Mouse (Mus musculus): ENCODE data around the gene Tbrg1. TPM values are rescaled to one million over a fixed set of nuclear protein-coding genes. Genes with fewer than 3 reads are reported as not detected.

The Tbrg1 gene
- polyA plus RNA-seq, 1 experiment from 2014 or later, result 182 TPM

DNA sequence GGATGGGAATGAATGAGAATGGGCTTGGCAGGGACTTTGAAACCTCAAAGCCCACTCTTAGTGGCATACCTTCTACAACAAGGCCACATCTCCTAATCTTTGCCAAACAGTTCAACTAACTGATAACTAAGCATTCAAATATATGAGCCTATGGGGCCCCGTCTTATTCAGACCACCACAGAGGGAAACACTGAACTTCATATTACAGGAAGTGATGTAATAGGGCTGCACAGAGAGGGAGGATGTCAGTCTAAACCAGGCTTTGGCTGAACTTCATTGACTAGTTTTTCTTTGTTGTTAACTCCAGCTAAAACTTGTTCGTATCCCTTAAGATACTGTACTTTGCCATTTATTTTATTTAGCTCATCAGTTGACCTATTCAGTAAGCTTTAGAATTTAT, 27.2 kb downstream of the Tbrg1 start:
- Histone ChIP-seq H3K27me3 (no peaks in the 10 kb centered on the region), H3K9ac (no peak overlapping the region), H3K4me1 (peaks cover 10% of the 10 kb centered on the region), H3K36me3 (no peaks in the 10 kb centered on the region), H3K4me3 (no peak overlapping the region), H3K9me3 (no peaks in the 10 kb centered on the region), H3K27ac (no peak overlapping the region), H3K4me2 (no peak overlapping the region)
- no peak for ATAC-seq (ENCODE audit: insufficient number of reproducible peaks, insufficient read depth, low FRiP score, low TSS enrichment, low read depth)
- WGBS, result 83% methylated on average over 2 of the region's 2 CpGs

DNA sequence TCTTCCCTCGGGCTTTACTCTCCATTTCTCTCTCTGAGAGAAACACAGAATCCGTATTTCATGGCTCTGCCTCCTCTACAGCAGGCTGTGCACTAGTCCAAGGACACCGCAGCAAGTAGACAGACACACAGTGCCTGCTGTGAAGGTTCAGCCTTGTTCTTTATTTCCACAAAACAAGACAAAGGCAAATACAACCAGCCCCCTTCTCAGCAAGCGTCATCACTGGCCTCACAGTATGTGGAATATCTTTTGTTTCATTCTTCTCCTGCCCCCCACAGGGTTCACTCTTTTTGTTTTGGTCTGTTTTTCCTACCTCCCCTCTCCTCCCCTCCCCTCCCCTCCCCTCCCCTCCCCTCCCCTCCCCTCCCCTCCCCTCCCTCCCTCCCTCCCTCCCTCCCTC, 28.5 kb downstream of the Tbrg1 start:
- Histone ChIP-seq H3K4me1 (peaks cover 10% of the 10 kb centered on the region), H3K4me2 (no peak overlapping the region), H3K9me3 (no peaks in the 10 kb centered on the region), H3K27ac (no peak overlapping the region), H3K9ac (no peak overlapping the region), H3K27me3 (no peaks in the 10 kb centered on the region), H3K36me3 (no peaks in the 10 kb centered on the region), H3K4me3 (no peak overlapping the region)
- no peak for ATAC-seq (ENCODE audit: insufficient number of reproducible peaks, insufficient read depth, low FRiP score, low TSS enrichment, low read depth)
- 64% methylated on average over 4 of the region's 4 CpGs for WGBS

DNA sequence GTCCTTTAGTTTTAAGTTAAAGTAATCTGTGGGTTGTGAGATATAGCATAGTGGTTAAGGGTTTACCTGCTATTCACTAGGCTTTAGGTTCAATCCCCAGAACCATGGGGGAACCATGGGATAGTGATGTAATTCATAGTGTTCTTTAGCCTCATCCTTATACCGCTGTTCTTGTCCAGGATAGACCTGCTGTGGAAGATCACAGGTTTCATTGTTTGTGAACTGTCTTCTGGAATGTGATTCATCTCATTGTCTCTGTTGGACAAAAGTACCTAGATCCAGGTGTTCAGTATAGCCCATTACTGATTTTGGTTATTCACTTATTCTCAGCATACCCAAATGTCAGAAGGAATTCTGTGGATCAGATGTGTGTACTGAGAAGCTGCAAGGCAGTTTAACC, 29.8 kb downstream of the Tbrg1 start:
- no peak overlapping the region for H3K4me3 ChIP-seq
- 96% methylated on average over 1 of the region's 1 CpGs for WGBS
- H3K4me1 ChIP-seq, result peaks cover 14% of the 10 kb centered on the region
- H3K27ac ChIP-seq, result no peak overlapping the region
- H3K4me2 ChIP-seq, result no peak overlapping the region
- no peak for ATAC-seq (ENCODE audit: insufficient number of reproducible peaks, insufficient read depth, low FRiP score, low TSS enrichment, low read depth)
- H3K9me3 ChIP-seq, result no peaks in the 10 kb centered on the region
- H3K36me3 ChIP-seq, result no peaks in the 10 kb centered on the region
- H3K9ac ChIP-seq, result no peak overlapping the region
- H3K27me3 ChIP-seq, result no peaks in the 10 kb centered on the region

DNA sequence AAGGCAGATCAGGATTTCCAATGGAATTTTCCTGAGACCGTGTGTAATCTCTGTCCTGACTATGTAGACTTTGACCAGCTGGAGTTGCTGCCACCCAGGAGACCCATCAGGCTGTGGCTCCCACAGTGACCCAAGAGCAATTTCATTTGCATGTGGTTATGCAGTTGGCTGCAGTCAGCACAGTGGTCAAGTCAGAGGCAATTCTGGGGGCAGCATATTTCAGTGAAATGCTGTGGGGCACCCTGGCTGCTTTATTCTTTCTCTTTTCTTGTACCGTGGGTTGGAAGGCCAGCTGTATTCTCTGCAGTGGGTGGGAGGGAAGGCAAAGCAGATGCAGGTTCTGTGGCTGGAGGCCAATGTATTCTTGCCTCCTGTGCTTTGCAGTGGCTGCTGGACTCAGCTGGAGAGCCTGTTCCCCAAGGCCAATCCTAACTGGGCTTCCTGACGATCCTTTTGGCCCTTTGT, 31.0 kb downstream of the Tbrg1 start:
- Histone ChIP-seq H3K9ac (no peak overlapping the region), H3K36me3 (no peaks in the 10 kb centered on the region), H3K9me3 (no peaks in the 10 kb centered on the region), H3K4me1 (peaks cover 18% of the 10 kb centered on the region), H3K27me3 (no peaks in the 10 kb centered on the region), H3K4me2 (no peak overlapping the region), H3K4me3 (no peak overlapping the region), H3K27ac (no peak overlapping the region)
- no peak for ATAC-seq (ENCODE audit: insufficient number of reproducible peaks, insufficient read depth, low FRiP score, low TSS enrichment, low read depth)
- WGBS, result 19% methylated on average over 3 of the region's 3 CpGs

DNA sequence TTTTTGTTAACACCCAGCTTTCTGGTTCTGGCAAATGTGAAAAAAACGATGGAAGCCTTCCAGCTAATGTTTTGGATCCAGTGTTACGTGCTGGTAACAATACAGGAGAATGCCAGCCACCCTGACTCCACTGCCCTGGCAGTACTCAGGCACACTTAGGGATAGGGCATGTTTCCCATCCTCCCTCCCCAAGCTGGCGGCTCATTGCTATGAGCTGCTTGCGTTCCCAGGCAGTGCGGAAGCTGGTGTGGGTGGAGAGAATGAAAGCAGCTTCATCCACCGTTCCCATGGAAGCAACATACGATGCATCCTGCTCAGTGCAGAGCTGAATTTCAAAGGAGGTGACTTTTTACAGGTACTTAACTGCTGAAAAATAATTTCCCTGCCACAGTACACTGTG, 31.5 kb downstream of the Tbrg1 start:
- Histone ChIP-seq H3K4me3 (no peak overlapping the region), H3K9ac (no peak overlapping the region), H3K4me1 (peaks cover 18% of the 10 kb centered on the region), H3K9me3 (no peaks in the 10 kb centered on the region), H3K27ac (no peak overlapping the region; the same call in 1 of the 2 replicates), H3K4me2 (no peak overlapping the region), H3K27me3 (no peaks in the 10 kb centered on the region), H3K36me3 (no peaks in the 10 kb centered on the region)
- ATAC-seq (ENCODE audit: insufficient number of reproducible peaks, insufficient read depth, low FRiP score, low TSS enrichment, low read depth), result no peak
- 27% methylated on average over 7 of the region's 7 CpGs for whole genome bisulfite sequencing

DNA sequence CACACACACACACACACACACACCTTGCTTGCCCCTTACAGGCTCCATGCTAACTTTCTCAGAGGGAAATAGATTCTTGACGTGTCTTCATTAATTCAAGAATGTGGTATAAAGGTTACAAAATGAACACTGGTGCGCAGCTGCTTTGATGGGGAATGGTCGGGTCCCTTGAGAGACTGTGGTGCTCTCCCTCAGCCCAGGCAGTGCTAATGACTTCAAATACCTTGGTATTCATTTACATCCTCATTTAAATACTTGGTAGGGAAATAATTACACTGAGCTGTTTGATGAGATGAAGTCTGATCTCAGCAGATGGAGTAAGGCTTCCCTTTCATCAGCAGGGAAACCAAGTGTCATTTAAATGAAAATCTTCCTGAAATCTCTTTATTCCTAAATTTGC, 32.0 kb downstream of the Tbrg1 start:
- no peaks in the 10 kb centered on the region for H3K9me3 ChIP-seq
- ATAC-seq (ENCODE audit: insufficient number of reproducible peaks, insufficient read depth, low FRiP score, low TSS enrichment, low read depth), result no peak
- no peaks in the 10 kb centered on the region for H3K27me3 ChIP-seq
- no peak overlapping the region for H3K27ac ChIP-seq
- no peaks in the 10 kb centered on the region for H3K36me3 ChIP-seq
- H3K4me1 ChIP-seq, result peaks cover 18% of the 10 kb centered on the region
- 52% methylated on average over 3 of the region's 3 CpGs for WGBS
- no peak overlapping the region; the same call in 1 of the 2 replicates for H3K9ac ChIP-seq
- no peak overlapping the region for H3K4me2 ChIP-seq
- no peak overlapping the region for H3K4me3 ChIP-seq

DNA sequence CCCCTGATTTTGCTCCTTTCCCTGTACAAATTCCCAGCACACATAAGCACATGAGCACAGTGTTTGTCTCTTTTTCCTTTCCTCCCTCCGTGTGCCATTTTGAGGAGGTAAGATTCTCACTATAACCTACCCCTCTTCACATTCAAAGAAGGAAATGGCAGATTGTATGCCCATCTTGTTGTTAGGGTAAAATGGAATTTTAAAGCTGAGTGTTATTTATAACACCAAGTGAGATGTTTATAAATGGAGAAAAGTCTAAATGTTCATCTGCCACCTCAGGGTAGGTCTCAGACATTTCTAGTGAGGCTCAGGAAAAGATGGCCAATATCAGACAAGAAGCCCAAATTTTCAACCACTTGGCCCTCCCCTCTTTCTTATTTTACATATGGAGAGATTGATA, 32.6 kb downstream of the Tbrg1 start:
- Histone ChIP-seq H3K4me1 (peaks cover 18% of the 10 kb centered on the region), H3K27me3 (no peaks in the 10 kb centered on the region), H3K4me2 (no peak overlapping the region), H3K4me3 (no peak overlapping the region), H3K27ac (no peak overlapping the region), H3K9me3 (no peaks in the 10 kb centered on the region), H3K36me3 (no peaks in the 10 kb centered on the region), H3K9ac (no peak overlapping the region)
- no peak for ATAC-seq (ENCODE audit: insufficient number of reproducible peaks, insufficient read depth, low FRiP score, low TSS enrichment, low read depth)
- 67% methylated on average over 1 of the region's 1 CpGs for WGBS

DNA sequence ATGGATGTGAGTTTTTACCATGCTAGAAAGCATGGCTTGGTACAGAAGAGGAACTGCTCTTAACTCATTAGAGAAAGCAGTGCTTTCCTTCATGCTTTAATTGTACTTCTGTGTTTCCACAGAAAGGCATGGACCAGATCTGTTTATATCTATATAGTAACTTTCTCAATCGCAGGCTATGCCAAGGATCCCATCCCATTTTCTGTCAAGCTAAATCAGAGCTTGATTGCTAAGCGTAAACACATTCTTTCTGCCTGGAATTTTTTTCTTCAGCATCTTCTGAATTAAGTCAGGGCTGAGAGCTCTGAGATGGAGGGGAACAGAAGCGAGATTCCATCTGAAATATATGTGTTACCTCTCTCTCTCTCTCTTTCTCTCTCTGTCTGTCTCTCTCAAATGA, 33.1 kb downstream of the Tbrg1 start:
- H3K4me2 ChIP-seq, result no peak overlapping the region
- peaks cover 18% of the 10 kb centered on the region for H3K4me1 ChIP-seq
- no peaks in the 10 kb centered on the region for H3K36me3 ChIP-seq
- ATAC-seq (ENCODE audit: insufficient number of reproducible peaks, insufficient read depth, low FRiP score, low TSS enrichment, low read depth), result no peak
- no peak overlapping the region for H3K9ac ChIP-seq
- 50% methylated on average over 3 of the region's 3 CpGs for WGBS
- no peaks in the 10 kb centered on the region for H3K9me3 ChIP-seq
- no peak overlapping the region for H3K4me3 ChIP-seq
- no peak overlapping the region for H3K27ac ChIP-seq
- no peaks in the 10 kb centered on the region for H3K27me3 ChIP-seq

DNA sequence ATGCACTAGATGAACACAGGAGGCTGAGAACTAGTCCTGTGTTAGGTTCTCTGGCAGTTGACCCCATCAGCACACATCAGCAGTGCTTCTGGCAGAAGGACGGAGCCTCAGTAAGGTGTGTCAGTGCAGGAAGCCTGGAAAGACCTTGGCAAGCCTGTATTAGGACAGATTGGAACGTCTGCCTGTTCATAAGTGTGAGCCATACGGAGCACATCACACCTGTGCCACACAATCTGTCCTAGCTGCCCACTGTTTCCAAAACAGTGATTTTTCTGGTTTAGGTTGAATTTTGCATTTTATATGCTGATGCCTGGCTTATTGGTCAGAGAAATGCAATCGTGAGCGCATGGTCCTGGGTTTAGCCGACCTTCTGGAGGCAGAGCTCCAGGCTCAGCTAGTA, 35.8 kb downstream of the Tbrg1 start:
- H3K4me2 ChIP-seq, result no peak overlapping the region
- no peaks in the 10 kb centered on the region for H3K9me3 ChIP-seq
- peaks cover 1% of the 10 kb centered on the region; the same call in 1 of the 2 replicates for H3K27me3 ChIP-seq
- no peak overlapping the region for H3K27ac ChIP-seq
- no peak for ATAC-seq (ENCODE audit: insufficient number of reproducible peaks, insufficient read depth, low FRiP score, low TSS enrichment, low read depth)
- WGBS, result 86% methylated on average over 6 of the region's 6 CpGs
- no peak overlapping the region for H3K9ac ChIP-seq
- H3K4me3 ChIP-seq, result no peak overlapping the region
- peaks cover 16% of the 10 kb centered on the region for H3K4me1 ChIP-seq
- no peaks in the 10 kb centered on the region for H3K36me3 ChIP-seq

DNA sequence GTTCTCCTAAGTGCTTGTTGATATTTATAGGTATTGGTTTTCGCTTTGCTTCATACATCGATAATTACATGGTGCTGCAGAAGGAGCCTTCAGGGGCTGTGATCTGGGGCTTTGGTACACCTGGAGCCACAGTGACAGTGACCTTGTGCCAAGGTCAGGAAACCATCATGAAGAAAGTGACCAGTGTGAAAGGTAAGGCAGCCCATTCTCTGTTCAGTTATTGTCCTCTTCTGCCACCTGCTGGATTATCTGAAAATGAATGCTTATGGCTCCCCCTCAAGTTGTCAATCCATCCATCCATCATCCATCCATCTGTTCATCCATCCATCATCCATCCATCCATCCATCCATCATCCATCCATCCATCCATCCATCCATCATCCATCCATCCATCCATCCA, 40.3 kb downstream of the Tbrg1 start:
- Histone ChIP-seq H3K27me3 (peaks cover 4% of the 10 kb centered on the region; the same call in 1 of the 2 replicates), H3K4me3 (no peak overlapping the region), H3K27ac (no peak overlapping the region), H3K36me3 (no peaks in the 10 kb centered on the region), H3K4me2 (no peak overlapping the region), H3K9me3 (no peaks in the 10 kb centered on the region), H3K9ac (no peak overlapping the region), H3K4me1 (peaks cover 7% of the 10 kb centered on the region; the same call in 1 of the 2 replicates)
- whole genome bisulfite sequencing, result 56% methylated on average over 2 of the region's 2 CpGs
- no peak for ATAC-seq (ENCODE audit: insufficient number of reproducible peaks, insufficient read depth, low FRiP score, low TSS enrichment, low read depth)

DNA sequence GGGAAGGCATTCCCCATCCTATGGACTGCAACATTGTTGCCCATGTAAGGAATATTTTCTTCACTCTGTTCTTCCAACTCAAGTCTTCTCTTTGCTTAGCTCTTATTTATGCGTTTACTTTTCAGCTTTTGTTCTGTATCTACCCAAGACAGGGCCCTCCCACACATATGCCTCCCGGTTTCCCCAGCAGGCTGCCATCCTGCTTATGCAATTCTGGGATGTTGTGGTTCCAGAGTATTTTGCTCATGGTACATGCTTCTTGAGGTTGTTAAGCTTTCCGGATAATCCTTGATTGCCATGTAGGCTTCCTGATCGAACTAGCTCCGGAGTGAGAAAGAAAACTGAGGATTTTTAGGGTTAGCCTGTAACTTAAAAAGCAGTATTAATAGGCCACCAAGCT, 41.9 kb downstream of the Tbrg1 start:
- peaks cover 7% of the 10 kb centered on the region; the same call in 1 of the 2 replicates for H3K4me1 ChIP-seq
- H3K27me3 ChIP-seq, result peaks cover 4% of the 10 kb centered on the region; the same call in 1 of the 2 replicates
- H3K36me3 ChIP-seq, result no peaks in the 10 kb centered on the region
- H3K4me3 ChIP-seq, result no peak overlapping the region
- ATAC-seq (ENCODE audit: insufficient number of reproducible peaks, insufficient read depth, low FRiP score, low TSS enrichment, low read depth), result no peak
- no peak overlapping the region for H3K27ac ChIP-seq
- H3K9me3 ChIP-seq, result no peaks in the 10 kb centered on the region
- no peak overlapping the region for H3K9ac ChIP-seq
- H3K4me2 ChIP-seq, result no peak overlapping the region
- 66% methylated on average over 5 of the region's 5 CpGs for WGBS

DNA sequence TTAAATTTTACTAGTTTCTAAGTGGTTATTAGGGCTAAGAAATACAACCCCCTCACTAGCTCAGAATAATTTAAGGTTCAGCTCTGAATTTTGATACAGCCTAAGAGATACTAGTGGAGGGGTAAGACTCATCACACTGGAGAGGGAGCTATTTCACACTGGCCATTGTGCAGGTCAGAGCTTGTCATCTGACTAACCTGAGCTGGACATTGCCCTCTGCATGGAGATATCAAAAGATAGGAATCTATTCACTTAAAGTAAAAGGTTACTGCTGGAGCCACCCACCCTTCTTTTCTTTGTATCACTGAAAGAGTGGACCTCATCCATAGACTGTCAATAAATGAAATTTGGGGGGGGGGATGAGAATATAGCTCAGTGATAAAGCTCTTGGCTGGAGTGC, 42.8 kb downstream of the Tbrg1 start:
- Histone ChIP-seq H3K9me3 (no peaks in the 10 kb centered on the region), H3K27me3 (peaks cover 4% of the 10 kb centered on the region; the same call in 1 of the 2 replicates), H3K27ac (no peak overlapping the region), H3K4me2 (peak overlapping the region; percentile 71), H3K4me1 (peaks cover 7% of the 10 kb centered on the region; the same call in 1 of the 2 replicates), H3K9ac (no peak overlapping the region), H3K4me3 (peak overlapping the region; percentile 71), H3K36me3 (no peaks in the 10 kb centered on the region)
- peak; percentile 32; the same call in 1 of the 2 replicates for ATAC-seq (ENCODE audit: insufficient number of reproducible peaks, insufficient read depth, low FRiP score, low TSS enrichment, low read depth)
